Mouse (Mus musculus) G1E (cell line): ENCODE measurements around the gene Syne3.

ENCODE experiments used
- CTCF ChIP-seq: IDR thresholded peaks from 2 replicates; pipeline ENCODE4 v1.5.1; 2012; ENCODE audit warnings: low read depth, low read length, inconsistent platforms, mixed read lengths
- GATA1 ChIP-seq: IDR thresholded peaks from 2 replicates; pipeline ENCODE4 v1.6.1; 2012; ENCODE audit warnings: borderline replicate concordance, low read length, inconsistent platforms, mixed read lengths
- GATA2 ChIP-seq: IDR thresholded peaks from 2 replicates; pipeline ENCODE4 v1.6.1; 2012; ENCODE audit warnings: low read depth, low read length, inconsistent platforms, borderline replicate concordance
- POLR2AphosphoS5 ChIP-seq: IDR thresholded peaks from 2 replicates; pipeline ENCODE4 v1.6.1; 2012; ENCODE audit warnings: low read depth, low read length, inconsistent platforms; ENCODE audit not compliant: insufficient replicate concordance
- TAL1 ChIP-seq: conservative IDR thresholded peaks from 2 replicates; pipeline ENCODE4 v1.6.1; 2012; ENCODE audit warnings: low read depth, low read length, inconsistent platforms, mixed read lengths

- TF ChIP-seq CTCF, result no peak
- no peak for TF ChIP-seq GATA1
- no peak for TF ChIP-seq GATA2
- no peak for TF ChIP-seq POLR2AphosphoS5
- TF ChIP-seq TAL1, result no peak
Observed at GRCm38 (mm10) chr12:104897051-104897618, 112.5 kb downstream of the Syne3 start.
